Mouse (Mus musculus) gastrocnemius, adult 18-20 months (tissue): ENCODE measurements around the gene Tbc1d5. TPM values are rescaled to one million over a fixed set of nuclear protein-coding genes. Genes with fewer than 3 reads are reported as not detected.
"Not testable (repeated sequence)": the region's sequence is repeated elsewhere in the genome, so short reads cannot be mapped to it uniquely, and the experiment has no call there.

ENCODE experiments used
- DNase-seq: peaks from one replicate; pipeline ENCODE4 v3.0.0; 2021; ENCODE audit warnings: low spot score
- total RNA-seq, 2 experiments: library from RNA; stranded (reverse); gene quantifications; 2 replicates each; pipeline ENCODE4 v1.2.3; 2021

Tbc1d5 gene
- total RNA-seq, 2 experiments from 2014 or later: 7.7 to 8.3 TPM

GRCm38 (mm10) chr17:50751911-50752310 is 427.2 kb downstream of the Tbc1d5 start:
- no peak for DNase-seq

GRCm38 (mm10) chr17:50750874-50751273 is 428.3 kb downstream of the Tbc1d5 start:
- DNase-seq: no peak

GRCm38 (mm10) chr17:50741386-50741785 is 437.8 kb downstream of the Tbc1d5 start:
- no peak for DNase-seq

- DNase-seq: no peak
Measured at GRCm38 (mm10) chr17:50740804-50741203, 438.3 kb downstream of the Tbc1d5 start.

GRCm38 (mm10) chr17:50738476-50738875 is 440.7 kb downstream of the Tbc1d5 start:
- DNase-seq: no peak

GRCm38 (mm10) chr17:50737068-50737467 is 442.1 kb downstream of the Tbc1d5 start:
- DNase-seq: peak; percentile 66

- DNase-seq: no peak
Measured at GRCm38 (mm10) chr17:50735955-50736533, 443.1 kb downstream of the Tbc1d5 start.

GRCm38 (mm10) chr17:50735382-50735954 is 443.7 kb downstream of the Tbc1d5 start:
- no peak for DNase-seq

GRCm38 (mm10) chr17:50734781-50735180 is 444.4 kb downstream of the Tbc1d5 start:
- DNase-seq: no peak

- no peak for DNase-seq
Measured at GRCm38 (mm10) chr17:50733390-50733789, 445.8 kb downstream of the Tbc1d5 start.

- DNase-seq: no peak
Measured at GRCm38 (mm10) chr17:50731876-50732275, 447.3 kb downstream of the Tbc1d5 start.

- DNase-seq: no peak
Measured at GRCm38 (mm10) chr17:50730896-50731295, 448.3 kb downstream of the Tbc1d5 start.

GRCm38 (mm10) chr17:50729577-50729976 is 449.6 kb downstream of the Tbc1d5 start:
- no peak for DNase-seq

- no peak for DNase-seq
Measured at GRCm38 (mm10) chr17:50729031-50729430, 450.1 kb downstream of the Tbc1d5 start.

- DNase-seq: no peak
Measured at GRCm38 (mm10) chr17:50726265-50726664, 452.9 kb downstream of the Tbc1d5 start.

GRCm38 (mm10) chr17:50724376-50724775 is 454.8 kb downstream of the Tbc1d5 start:
- DNase-seq: no peak

GRCm38 (mm10) chr17:50717586-50717985 is 461.6 kb downstream of the Tbc1d5 start:
- no peak for DNase-seq

GRCm38 (mm10) chr17:50710497-50711222 is 468.5 kb downstream of the Tbc1d5 start:
- no peak for DNase-seq

GRCm38 (mm10) chr17:50698410-50698809 is 480.7 kb downstream of the Tbc1d5 start:
- DNase-seq: not testable (repeated sequence)

GRCm38 (mm10) chr17:50688135-50688534 is 491.0 kb downstream of the Tbc1d5 start:
- DNase-seq: no peak

- no peak for DNase-seq
Measured at GRCm38 (mm10) chr17:50687670-50688069, 491.5 kb downstream of the Tbc1d5 start.

GRCm38 (mm10) chr17:50684960-50685645 is 494.0 kb downstream of the Tbc1d5 start:
- DNase-seq: no peak
